Mouse (Mus musculus): ENCODE results near the gene Ccn2.

Gene Ccn2

GRCm38 (mm10) chr10:24639596-24639995 lies 44.4 kb downstream of the Ccn2 start:
- DNase-seq (ENCODE audit: extremely low read depth, insufficient read length, low spot score), result no peak

GRCm38 (mm10) chr10:24640186-24640875 lies 45.1 kb downstream of the Ccn2 start:
- DNase-seq (ENCODE audit: extremely low read depth, insufficient read length, low spot score), result no peak

DNA sequence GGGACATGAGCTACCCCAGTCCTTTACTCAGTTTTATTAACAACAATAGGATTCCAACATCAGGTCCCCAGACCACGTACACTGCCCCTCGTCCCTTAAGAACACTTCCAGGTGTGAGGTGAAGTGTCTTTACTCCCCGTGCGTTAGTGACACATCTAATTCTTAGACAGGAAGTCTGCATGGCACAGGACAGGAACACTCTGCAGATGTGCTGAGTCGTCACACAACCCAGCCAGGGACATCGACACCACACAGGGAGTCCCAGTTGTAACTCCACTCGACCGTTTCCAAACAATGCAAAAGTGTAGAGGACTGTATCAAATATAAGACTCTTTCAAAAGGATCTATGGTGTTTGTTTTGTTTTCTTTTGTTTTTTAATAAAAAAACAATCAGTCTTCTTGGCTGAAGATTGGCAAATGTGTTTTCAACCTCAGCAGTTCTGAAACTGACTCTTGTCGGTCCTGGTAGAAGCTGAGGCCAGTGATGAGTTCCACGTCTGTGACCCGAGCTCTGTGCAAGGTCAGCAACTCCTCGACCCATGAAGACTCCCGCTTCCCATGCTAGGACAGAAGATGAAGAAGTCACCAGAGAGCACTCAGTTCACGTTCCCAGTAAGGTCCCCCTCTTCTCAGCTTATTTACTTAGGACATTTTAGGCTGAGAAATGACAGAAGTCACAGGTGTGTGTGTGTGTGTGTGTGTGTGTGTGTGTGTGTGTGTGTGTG lies 46.3 kb downstream of the Ccn2 start:
- no peak for DNase-seq (ENCODE audit: extremely low read depth, insufficient read length, low spot score)

- DNase-seq (ENCODE audit: extremely low read depth, insufficient read length, low spot score), result no peak
Observed at GRCm38 (mm10) chr10:24642796-24643580, 47.7 kb downstream of the Ccn2 start.

- no peak for DNase-seq (ENCODE audit: extremely low read depth, insufficient read length, low spot score)
Observed at GRCm38 (mm10) chr10:24645169-24645568, 49.9 kb downstream of the Ccn2 start.

Data from 3134 (cell line).